Mouse (Mus musculus) hindbrain, embryonic 12.5 days (tissue): ENCODE results near the gene Ifna1. TPM values are rescaled to one million over a fixed set of nuclear protein-coding genes. Genes with fewer than 3 reads are reported as not detected.
A peak's percentile ranks its signal among the peaks of the same experiment; 100 is the strongest.

ENCODE experiments used
- ATAC-seq: fragments of 200-750 bp; cut with Nextera tagmentation; 2 replicates; pipeline ENCODE4 v1.8.0; 2017; ENCODE audit warnings: moderate TSS enrichment; ENCODE audit not compliant: low FRiP score
- H3K27ac ChIP-seq: fragments of 300-500 bp; sonication (generic); 2 replicates; pipeline ENCODE4 v1.5.1; 2016; ENCODE audit warnings: mild to moderate bottlenecking
- H3K27me3 ChIP-seq: fragments of 300-500 bp; sonication (generic); 2 replicates; pipeline ENCODE4 v1.6.1; 2016; ENCODE audit warnings: mild to moderate bottlenecking
- H3K36me3 ChIP-seq: fragments of 300-500 bp; sonication (generic); 2 replicates; pipeline ENCODE4 v1.6.1; 2016; ENCODE audit warnings: mild to moderate bottlenecking
- H3K4me1 ChIP-seq: fragments of 300-500 bp; sonication (generic); 2 replicates; pipeline ENCODE4 v1.6.1; 2016
- H3K4me2 ChIP-seq: fragments of 300-500 bp; sonication (generic); replicated peaks from 2 replicates; pipeline ENCODE4 v1.6.1; 2016; ENCODE audit warnings: mild to moderate bottlenecking
- H3K4me3 ChIP-seq: fragments of 300-500 bp; sonication (generic); 2 replicates; pipeline ENCODE4 v1.5.1; 2016; ENCODE audit warnings: mild to moderate bottlenecking
- H3K9ac ChIP-seq: fragments of 300-500 bp; sonication (generic); 2 replicates; pipeline ENCODE4 v1.6.1; 2016; ENCODE audit warnings: mild to moderate bottlenecking, moderate library complexity
- H3K9me3 ChIP-seq: fragments of 300-500 bp; sonication (generic); replicated peaks from 2 replicates; pipeline ENCODE4 v1.6.1; 2016; ENCODE audit warnings: mild to moderate bottlenecking
- WGBS: fragments of 180-500 bp; shearing (Covaris S2); methylation state at CpG from one replicate; pipeline ENCODE4 v1.1.7; 2016; 5-methylcytosine and 5-hydroxymethylcytosine counted together
- polyA plus RNA-seq: library from polyadenylated mRNA; unstranded; fragments of >200 nt; fragmentation: Nextera tagmentation; extraction: Ambion mirVana; gene quantifications from 2 replicates; pipeline ENCODE4 v1.2.1, GENCODE M21; 2016

The Ifna1 gene
- polyA plus RNA-seq, 1 experiment from 2014 or later, result not detected

DNA sequence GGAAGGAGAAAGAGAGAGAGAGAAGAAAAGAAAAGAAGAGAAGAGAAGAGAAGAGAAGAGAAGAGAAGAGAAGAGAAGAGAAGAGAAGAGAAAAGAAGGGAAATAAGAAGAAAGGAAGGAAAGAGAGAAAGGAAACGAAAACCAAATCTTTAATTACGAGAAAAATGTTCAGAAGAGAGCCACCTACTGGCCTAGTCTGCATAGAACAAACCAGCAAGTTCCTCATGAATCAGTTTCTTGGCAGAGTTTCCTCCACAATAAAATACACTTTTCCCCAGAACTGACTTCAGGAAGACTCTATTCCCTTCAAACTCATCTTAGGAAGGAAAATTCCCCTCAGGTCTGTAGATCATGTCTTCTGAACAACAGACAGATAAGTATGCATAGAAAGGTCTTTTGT is 4.6 kb upstream of the Ifna1 start:
- no peak overlapping the region for H3K4me3 ChIP-seq
- no peak overlapping the region for H3K27ac ChIP-seq
- no peak overlapping the region for H3K9ac ChIP-seq
- no peaks in the 10 kb centered on the region for H3K27me3 ChIP-seq
- no peak for ATAC-seq
- no peaks in the 10 kb centered on the region for H3K36me3 ChIP-seq
- H3K4me1 ChIP-seq, result no peaks in the 10 kb centered on the region
- H3K9me3 ChIP-seq, result no peaks in the 10 kb centered on the region
- H3K4me2 ChIP-seq, result no peak overlapping the region
- 70% methylated on average over 2 of the region's 2 CpGs for WGBS

- H3K4me1 ChIP-seq, result no peaks in the 10 kb centered on the region
- H3K9ac ChIP-seq, result no peak overlapping the region
- H3K27ac ChIP-seq, result no peak overlapping the region
- H3K4me3 ChIP-seq, result no peak overlapping the region
- no peak overlapping the region for H3K4me2 ChIP-seq
- ATAC-seq, result no peak
- H3K9me3 ChIP-seq, result no peaks in the 10 kb centered on the region
- 32% methylated on average over 4 of the region's 4 CpGs for WGBS
- H3K36me3 ChIP-seq, result no peaks in the 10 kb centered on the region
- H3K27me3 ChIP-seq, result no peaks in the 10 kb centered on the region
These were observed 1.3 kb downstream of the Ifna1 start for GRCm38 (mm10) chr4:88851026-88851763.

GRCm38 (mm10) chr4:88859214-88859613 is 9.3 kb downstream of the Ifna1 start:
- no peak overlapping the region for H3K4me3 ChIP-seq
- H3K4me1 ChIP-seq, result peaks cover 7% of the 10 kb centered on the region
- no peak overlapping the region for H3K27ac ChIP-seq
- H3K27me3 ChIP-seq, result no peaks in the 10 kb centered on the region
- no peaks in the 10 kb centered on the region for H3K36me3 ChIP-seq
- no peak overlapping the region for H3K4me2 ChIP-seq
- H3K9me3 ChIP-seq, result no peaks in the 10 kb centered on the region
- ATAC-seq, result no peak
- no peak overlapping the region for H3K9ac ChIP-seq

- Histone ChIP-seq H3K4me1 (peaks cover 7% of the 10 kb centered on the region), H3K27me3 (no peaks in the 10 kb centered on the region), H3K36me3 (no peaks in the 10 kb centered on the region), H3K9ac (no peak overlapping the region), H3K27ac (no peak overlapping the region), H3K4me3 (no peak overlapping the region), H3K9me3 (no peaks in the 10 kb centered on the region), H3K4me2 (no peak overlapping the region)
- no peak for ATAC-seq
- WGBS, result 5% methylated on average over 7 of the region's 7 CpGs
These were observed 13.4 kb downstream of the Ifna1 start for GRCm38 (mm10) chr4:88863309-88863708.

DNA sequence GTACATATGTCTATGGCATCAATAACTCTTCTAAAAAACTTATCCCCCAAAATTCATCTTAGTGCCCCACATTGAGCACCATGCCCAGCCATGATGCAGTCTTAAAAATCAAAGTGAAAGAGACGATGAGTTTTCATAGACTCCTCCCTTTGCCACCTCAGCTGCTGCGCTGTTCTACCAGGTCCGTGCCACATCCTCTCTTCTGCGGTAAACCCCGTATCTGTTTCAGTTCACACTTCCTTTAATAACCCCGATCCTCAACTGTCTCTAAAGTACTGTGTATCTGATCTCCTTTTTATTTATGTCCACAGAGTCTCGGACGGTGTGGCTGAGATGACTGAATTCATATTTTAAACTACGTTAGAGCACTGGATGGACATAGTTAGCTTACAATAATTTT is 14.7 kb downstream of the Ifna1 start:
- Histone ChIP-seq H3K36me3 (no peaks in the 10 kb centered on the region), H3K27ac (no peak overlapping the region), H3K9ac (no peak overlapping the region), H3K4me1 (peaks cover 7% of the 10 kb centered on the region), H3K9me3 (no peaks in the 10 kb centered on the region), H3K27me3 (0 out of 2 replicates have a peak, but pooled peaks cover 5% of the 10 kb centered on the region), H3K4me2 (no peak overlapping the region), H3K4me3 (no peak overlapping the region)
- ATAC-seq, result no peak
- 68% methylated on average over 9 of the region's 9 CpGs for WGBS

DNA sequence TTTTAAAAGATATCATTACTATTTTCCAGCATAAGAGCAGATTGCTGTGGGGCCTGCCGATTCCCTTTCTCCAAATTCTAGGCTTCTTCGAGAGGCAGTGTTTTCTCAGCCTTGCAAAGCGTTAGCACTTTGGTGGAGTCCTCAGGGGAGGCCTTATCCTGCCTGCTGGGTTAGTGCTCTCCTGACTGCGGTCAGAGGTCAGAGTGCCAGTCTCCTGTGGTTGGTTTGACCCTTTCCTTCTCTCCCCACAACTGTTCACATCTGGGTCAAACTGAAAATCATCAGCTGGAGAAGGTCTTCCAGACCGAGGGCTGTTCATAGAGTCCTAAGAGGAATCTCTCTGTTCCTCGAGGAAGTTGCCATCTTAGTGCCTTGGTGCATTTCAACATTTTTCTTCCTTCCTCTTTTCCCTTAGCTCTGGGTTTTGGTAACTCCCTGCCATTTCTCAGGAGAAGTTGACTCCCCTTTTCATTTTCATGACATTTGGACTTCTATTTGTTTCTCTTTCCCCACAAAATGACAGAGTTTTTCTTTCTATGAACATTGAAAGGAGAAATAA is 15.2 kb downstream of the Ifna1 start:
- 56% methylated on average over 6 of the region's 6 CpGs for WGBS
- no peak overlapping the region for H3K4me2 ChIP-seq
- no peaks in the 10 kb centered on the region for H3K36me3 ChIP-seq
- no peak overlapping the region for H3K27ac ChIP-seq
- no peak overlapping the region for H3K4me3 ChIP-seq
- peaks cover 7% of the 10 kb centered on the region for H3K4me1 ChIP-seq
- no peak for ATAC-seq
- 0 out of 2 replicates have a peak, but pooled peaks cover 5% of the 10 kb centered on the region for H3K27me3 ChIP-seq
- H3K9me3 ChIP-seq, result no peaks in the 10 kb centered on the region
- H3K9ac ChIP-seq, result no peak overlapping the region

GRCm38 (mm10) chr4:88867366-88867925 is 17.6 kb downstream of the Ifna1 start:
- no peaks in the 10 kb centered on the region for H3K9me3 ChIP-seq
- peaks cover 7% of the 10 kb centered on the region for H3K4me1 ChIP-seq
- peak; percentile 51 for ATAC-seq
- peak overlapping the region; percentile 93 for H3K4me2 ChIP-seq
- under 1% methylated on average over 7 of the region's 8 CpGs for WGBS
- no peak overlapping the region for H3K9ac ChIP-seq
- H3K27ac ChIP-seq, result no peak overlapping the region
- H3K36me3 ChIP-seq, result no peaks in the 10 kb centered on the region
- H3K4me3 ChIP-seq, result peak overlapping the region; percentile 47
- 0 out of 2 replicates have a peak, but pooled peaks cover 5% of the 10 kb centered on the region for H3K27me3 ChIP-seq

- Histone ChIP-seq H3K4me1 (peaks cover 3% of the 10 kb centered on the region), H3K9me3 (no peaks in the 10 kb centered on the region), H3K27ac (no peak overlapping the region), H3K9ac (peak overlapping the region; percentile 57), H3K36me3 (no peaks in the 10 kb centered on the region), H3K27me3 (0 out of 2 replicates have a peak, but pooled peaks cover 5% of the 10 kb centered on the region), H3K4me3 (peak overlapping the region; percentile 47), H3K4me2 (peak overlapping the region; percentile 93)
- WGBS, result 6% methylated on average over 31 of the region's 31 CpGs
- ATAC-seq, result peak; percentile 79
These were observed 18.3 kb downstream of the Ifna1 start for GRCm38 (mm10) chr4:88867926-88868911.

DNA sequence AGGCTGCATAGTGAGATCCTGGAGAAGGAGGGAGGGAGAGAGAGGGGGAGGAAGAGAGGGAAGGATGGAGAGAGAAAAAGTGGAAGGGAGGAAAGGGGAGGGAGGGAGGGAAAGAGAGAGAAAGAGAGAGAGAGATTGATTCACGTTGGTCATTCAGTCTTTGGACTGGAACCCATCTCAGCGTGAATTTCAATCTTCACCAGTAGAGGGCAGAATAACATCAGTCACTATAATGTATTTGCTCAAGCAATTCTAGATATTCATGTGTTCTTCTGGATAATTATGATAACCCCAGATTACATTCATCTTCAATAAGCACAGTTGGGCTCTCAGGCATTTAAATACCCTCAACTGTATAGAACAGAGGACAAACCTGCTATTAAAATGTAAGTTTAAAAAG is 22.8 kb downstream of the Ifna1 start:
- WGBS, result 0% methylated on average over 2 of the region's 2 CpGs
- no peak for ATAC-seq
- H3K9ac ChIP-seq, result no peak overlapping the region
- H3K27ac ChIP-seq, result no peak overlapping the region
- no peaks in the 10 kb centered on the region for H3K36me3 ChIP-seq
- no peak overlapping the region for H3K4me2 ChIP-seq
- H3K4me1 ChIP-seq, result no peaks in the 10 kb centered on the region; the same call in 1 of the 2 replicates
- H3K9me3 ChIP-seq, result no peaks in the 10 kb centered on the region
- H3K27me3 ChIP-seq, result 0 out of 2 replicates have a peak, but pooled peaks cover 5% of the 10 kb centered on the region
- no peak overlapping the region for H3K4me3 ChIP-seq

DNA sequence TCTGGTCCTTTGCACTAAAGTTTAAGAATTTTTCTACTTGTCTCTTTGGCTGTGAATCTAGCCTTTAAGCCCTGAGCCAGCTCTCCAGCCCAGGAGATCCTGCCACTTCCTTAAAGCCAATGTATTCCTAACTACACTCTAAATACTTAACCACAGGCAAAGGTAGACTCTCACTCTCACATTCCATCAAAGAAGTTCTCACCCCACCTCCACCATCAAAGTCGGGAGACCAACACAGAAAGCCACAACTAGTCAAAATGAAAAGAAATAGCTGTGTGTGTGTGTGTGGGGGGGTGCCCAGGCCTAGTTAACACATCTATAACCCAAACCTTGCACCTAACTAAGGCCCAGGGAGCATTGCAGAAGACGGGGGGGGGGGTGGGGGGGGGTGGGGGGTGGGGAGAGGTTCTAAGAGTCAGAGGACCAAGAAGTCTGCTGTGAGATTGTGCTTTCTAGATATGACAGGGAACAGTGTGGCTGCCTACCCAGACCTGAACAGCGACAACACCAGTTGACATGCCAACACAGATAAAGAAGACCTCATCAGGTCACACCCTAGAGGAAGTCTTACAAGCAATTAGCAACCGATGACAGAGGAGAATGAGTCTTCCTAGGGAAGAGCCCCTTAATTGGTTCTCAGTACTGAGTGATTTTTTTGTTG is 25.7 kb downstream of the Ifna1 start:
- H3K36me3 ChIP-seq, result no peaks in the 10 kb centered on the region
- H3K4me2 ChIP-seq, result no peak overlapping the region
- ATAC-seq, result no peak
- 72% methylated on average over 4 of the region's 4 CpGs for WGBS
- H3K4me1 ChIP-seq, result no peaks in the 10 kb centered on the region
- no peak overlapping the region for H3K9ac ChIP-seq
- H3K4me3 ChIP-seq, result no peak overlapping the region
- H3K9me3 ChIP-seq, result no peaks in the 10 kb centered on the region
- H3K27ac ChIP-seq, result no peak overlapping the region
- H3K27me3 ChIP-seq, result no peaks in the 10 kb centered on the region

DNA sequence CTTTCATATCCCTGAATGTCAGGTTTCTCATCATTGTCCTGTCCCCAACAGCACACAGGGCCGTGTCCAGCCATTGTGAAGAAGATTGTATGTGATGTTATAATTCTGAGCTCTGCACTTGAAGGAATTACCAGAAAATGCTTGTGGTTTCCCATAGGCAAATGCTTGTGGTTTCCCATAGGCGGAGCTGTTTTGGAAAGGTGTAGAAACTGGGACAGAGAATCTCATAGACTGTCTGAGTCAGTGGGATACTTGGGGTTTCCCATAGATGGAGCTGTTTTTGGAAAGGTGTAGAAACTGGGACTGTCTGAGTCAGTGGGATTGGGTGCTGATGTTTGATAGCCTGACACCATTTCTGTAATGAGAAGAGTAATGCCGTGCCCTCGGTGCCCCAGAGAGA is 26.6 kb downstream of the Ifna1 start:
- no peaks in the 10 kb centered on the region for H3K9me3 ChIP-seq
- no peak; the same call in 1 of the 2 replicates for ATAC-seq
- H3K27me3 ChIP-seq, result no peaks in the 10 kb centered on the region
- H3K27ac ChIP-seq, result no peak overlapping the region
- no peak overlapping the region for H3K4me3 ChIP-seq
- H3K9ac ChIP-seq, result no peak overlapping the region
- WGBS, result 82% methylated on average over 4 of the region's 4 CpGs
- no peaks in the 10 kb centered on the region for H3K36me3 ChIP-seq
- no peaks in the 10 kb centered on the region for H3K4me1 ChIP-seq
- no peak overlapping the region for H3K4me2 ChIP-seq
